Mouse (Mus musculus) MEL (cell line): ENCODE measurements around the gene Ovol2. TPM values are rescaled to one million over a fixed set of nuclear protein-coding genes. Genes with fewer than 3 reads are reported as not detected.
A peak's percentile ranks its signal among the peaks of the same experiment; 100 is the strongest.

Source experiments
- DNase-seq: peaks from one replicate; pipeline ENCODE4 v3.0.0; 2011; ENCODE audit warnings: low read depth, low spot score
- H3K27ac ChIP-seq: 2 replicates; pipeline ENCODE4 v1.5.1; 2012; ENCODE audit warnings: low read depth, mild to moderate bottlenecking, control low read depth, low read length, moderate library complexity; ENCODE audit not compliant: control insufficient read depth
- H3K27me3 ChIP-seq, 2 experiments: fragments of 150-350 bp in 1 of 2; sonication (generic) in 1 of 2; 2 replicates each; pipeline ENCODE4 v1.6.1; 2012; ENCODE audit warnings: low read length in 2 of 2, mild to moderate bottlenecking in 2 of 2, improper control_type of control experiment in 1 of 2, moderate library complexity in 1 of 2; ENCODE audit not compliant: insufficient read depth in 2 of 2, control insufficient read depth in 1 of 2
- H3K36me3 ChIP-seq, 2 experiments: 2 replicates each; pipeline ENCODE4 v1.6.1; 2012 to 2014; ENCODE audit warnings: low read length in 2 of 2, improper control_type of control experiment in 1 of 2, inconsistent platforms in 1 of 2, mild to moderate bottlenecking in 1 of 2; ENCODE audit not compliant: insufficient read depth in 2 of 2, control insufficient read depth in 1 of 2
- H3K4me1 ChIP-seq, 2 experiments: fragments of 150-350 bp in 1 of 2; sonication (generic) in 1 of 2; 2 replicates each; pipeline ENCODE4 v1.6.1; 2012; ENCODE audit warnings: low read length in 2 of 2, improper control_type of control experiment in 1 of 2, mild to moderate bottlenecking in 1 of 2; ENCODE audit not compliant: insufficient read depth in 2 of 2, control insufficient read depth in 1 of 2
- H3K4me3 ChIP-seq, 2 experiments: fragments of 150-350 bp in 1 of 2; sonication (generic) in 1 of 2; 2 replicates each; pipeline ENCODE4 v1.5.1; 2012; ENCODE audit warnings: low read depth in 2 of 2, low read length in 2 of 2, mild to moderate bottlenecking in 2 of 2, moderate library complexity in 2 of 2, control low read depth in 1 of 2, improper control_type of control experiment in 1 of 2; ENCODE audit not compliant: control insufficient read depth in 1 of 2, insufficient read depth in 1 of 2
- H3K79me2 ChIP-seq: 2 replicates; pipeline ENCODE4 v1.6.1; 2012; ENCODE audit warnings: mild to moderate bottlenecking, low read length, moderate library complexity; ENCODE audit not compliant: control insufficient read depth, poor library complexity, insufficient read depth
- H3K9ac ChIP-seq: 2 replicates; pipeline ENCODE4 v1.6.1; 2012; ENCODE audit warnings: low read depth, mild to moderate bottlenecking, control low read depth, low read length, moderate library complexity; ENCODE audit not compliant: control insufficient read depth, poor library complexity, severe bottlenecking
- H3K9me3 ChIP-seq: fragments of 150-350 bp; sonication (generic); replicated peaks from 2 replicates; pipeline ENCODE4 v1.6.1; 2012; ENCODE audit warnings: mild to moderate bottlenecking, low read length, improper control_type of control experiment, moderate library complexity; ENCODE audit not compliant: insufficient read depth
- BHLHE40 ChIP-seq: IDR thresholded peaks from 2 replicates; pipeline ENCODE4 v1.6.1; 2012; ENCODE audit warnings: low read depth, mild to moderate bottlenecking, inconsistent platforms, low read length, improper control_type of control experiment, borderline replicate concordance
- CHD1 ChIP-seq: IDR thresholded peaks from 2 replicates; pipeline ENCODE4 v1.6.1; 2012; ENCODE audit warnings: low read depth, mild to moderate bottlenecking, inconsistent platforms, low read length, improper control_type of control experiment
- E2F4 ChIP-seq: IDR thresholded peaks from 2 replicates; pipeline ENCODE4 v1.6.1; 2011; ENCODE audit warnings: low read depth, low read length, improper control_type of control experiment, borderline replicate concordance
- EP300 ChIP-seq, 2 experiments: IDR thresholded peaks; 2 replicates each; pipeline ENCODE4 v1.6.1; 2011; ENCODE audit warnings: improper control_type of control experiment in 2 of 2, low read length in 2 of 2, low read depth in 1 of 2, mild to moderate bottlenecking in 1 of 2
- GATA1 ChIP-seq: IDR thresholded peaks from 2 replicates; pipeline ENCODE4 v1.6.1; 2011; ENCODE audit warnings: low read depth, low read length, improper control_type of control experiment
- MAZ ChIP-seq: IDR thresholded peaks from 2 replicates; pipeline ENCODE4 v1.6.1; 2012; ENCODE audit warnings: low read depth, mild to moderate bottlenecking, inconsistent platforms, low read length, improper control_type of control experiment
- MXI1 ChIP-seq: IDR thresholded peaks from 2 replicates; pipeline ENCODE4 v1.6.1; 2011; ENCODE audit warnings: mild to moderate bottlenecking, low read depth, low read length, improper control_type of control experiment
- NELFE ChIP-seq: IDR thresholded peaks from 2 replicates; pipeline ENCODE4 v1.6.1; 2011; ENCODE audit warnings: low read depth, low read length, improper control_type of control experiment
- NRF1 ChIP-seq: IDR thresholded peaks from 2 replicates; pipeline ENCODE4 v1.6.1; 2014; ENCODE audit warnings: low read depth, mild to moderate bottlenecking, inconsistent platforms, low read length, improper control_type of control experiment, moderate library complexity; ENCODE audit not compliant: poor library complexity, insufficient read depth, severe bottlenecking
- SIN3A ChIP-seq: IDR thresholded peaks from 2 replicates; pipeline ENCODE4 v1.6.1; 2012; ENCODE audit warnings: low read length, improper control_type of control experiment, inconsistent platforms
- TAL1 ChIP-seq: IDR thresholded peaks from 2 replicates; pipeline ENCODE4 v1.6.1; 2012; ENCODE audit warnings: mild to moderate bottlenecking, inconsistent platforms, low read length, moderate library complexity, mixed read lengths
- TBP ChIP-seq: IDR thresholded peaks from 2 replicates; pipeline ENCODE4 v1.8.0; 2011; ENCODE audit warnings: low read depth, low read length, improper control_type of control experiment
- UBTF ChIP-seq: IDR thresholded peaks from 2 replicates; pipeline ENCODE4 v1.6.1; 2012; ENCODE audit warnings: low read depth, mild to moderate bottlenecking, inconsistent platforms, low read length, improper control_type of control experiment, moderate library complexity, borderline replicate concordance; ENCODE audit not compliant: insufficient read depth
- USF1 ChIP-seq: IDR thresholded peaks from 2 replicates; pipeline ENCODE4 v1.6.1; 2014; ENCODE audit warnings: low read depth, mild to moderate bottlenecking, inconsistent platforms, low read length, improper control_type of control experiment, moderate library complexity
- ZC3H11A ChIP-seq: IDR thresholded peaks from 2 replicates; pipeline ENCODE4 v1.6.1; 2012; ENCODE audit warnings: low read depth, mild to moderate bottlenecking, inconsistent platforms, low read length, improper control_type of control experiment
- ZNF384 ChIP-seq: IDR thresholded peaks from 2 replicates; pipeline ENCODE4 v1.6.1; 2012; ENCODE audit warnings: low read depth, mild to moderate bottlenecking, inconsistent platforms, low read length, improper control_type of control experiment
- polyA plus RNA-seq, 2 experiments: library from polyadenylated mRNA; stranded (reverse) in 1 of 2; unstranded in 1 of 2; fragments of >175 nt in 1 of 2; fragments of >200 nt in 1 of 2; gene quantifications; 2 replicates each; pipeline versions ENCODE4 v1.2.1 to v1.2.4; 2012; ENCODE audit warnings: low replicate concordance in 2 of 2, low read depth in 1 of 2; ENCODE audit not compliant: insufficient read length in 2 of 2, insufficient read depth in 1 of 2, missing spikeins in 1 of 2
- total RNA-seq: library from RNA; depleted of rRNA; stranded (reverse); fragments of 300-350 nt; gene quantifications from 2 replicates; pipeline ENCODE4 v1.2.3, GENCODE M21; 2012

Ovol2 gene
- total and polyA plus RNA-seq, 3 experiments: not detected

- no peaks in the 10 kb centered on the region for H3K27me3 ChIP-seq
- H3K4me1 ChIP-seq: peaks cover 4 to 17% of the 10 kb centered on the region in 2 experiments
- peak overlapping the region; percentile 99 for H3K9ac ChIP-seq
- peak overlapping the region; percentile 85 to 98 for H3K4me3 ChIP-seq
- DNase-seq: peak; percentile 63
- H3K36me3 ChIP-seq: peaks cover 7 to 50% of the 10 kb centered on the region in 2 experiments
- peak overlapping the region; percentile 78 for H3K27ac ChIP-seq
- no peaks in the 10 kb centered on the region for H3K9me3 ChIP-seq
- H3K79me2 ChIP-seq: peaks cover 87% of the 10 kb centered on the region
- TF ChIP-seq USF1 (no peak), UBTF (0 out of 2 replicates have a peak, but pooled peaks have one; percentile 85), MXI1 (peak; percentile 2; the same call in 1 of the 2 replicates)
- TF ChIP-seq, all 39 proteins: peak for 2
Measured at GRCm38 (mm10) chr2:144269679-144270475, 62.1 kb downstream of the Ovol2 start.

DNA sequence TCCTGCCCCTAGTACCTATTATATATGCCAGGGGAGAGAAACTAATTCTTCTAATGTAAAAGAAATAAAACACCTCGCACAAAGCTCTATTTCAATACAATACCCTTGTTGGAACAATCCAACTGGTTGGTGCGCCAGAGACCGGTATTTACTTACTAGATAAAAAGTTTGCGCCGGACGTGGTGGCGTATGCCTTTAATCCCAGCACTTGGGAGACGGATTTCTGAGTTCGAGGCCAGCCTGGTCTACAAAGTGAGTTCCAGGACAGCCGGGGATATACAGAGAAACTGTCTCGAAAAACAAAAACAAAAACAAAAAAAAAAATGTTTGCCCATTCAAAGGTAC is 62.7 kb downstream of the Ovol2 start:
- Histone ChIP-seq H3K4me3 (peak overlapping the region; percentile 85 to 98), H3K27me3 (no peaks in the 10 kb centered on the region), H3K4me1 (peaks cover 7 to 18% of the 10 kb centered on the region in 2 experiments), H3K79me2 (peaks cover 91% of the 10 kb centered on the region), H3K36me3 (peaks cover 11 to 55% of the 10 kb centered on the region in 2 experiments), H3K9ac (peak overlapping the region; percentile 99), H3K9me3 (no peaks in the 10 kb centered on the region), H3K27ac (peak overlapping the region; percentile 78)
- DNase-seq: peak; percentile 63
- 0 out of 2 replicates have a peak, but pooled peaks have one; percentile 33 for TF ChIP-seq TBP
- TF ChIP-seq TAL1: no peak
- TF ChIP-seq SIN3A: peak; percentile 58; the same call in 1 of the 2 replicates
- TF ChIP-seq, all 39 proteins: peak for 2

GRCm38 (mm10) chr2:144268446-144269305 is 63.3 kb downstream of the Ovol2 start:
- Histone ChIP-seq H3K4me3 (peak overlapping the region; percentile 85 to 98), H3K4me1 (peaks cover 4 to 18% of the 10 kb centered on the region in 2 experiments), H3K79me2 (peaks cover 90% of the 10 kb centered on the region), H3K27ac (peak overlapping the region; percentile 78), H3K9ac (peak overlapping the region; percentile 99), H3K27me3 (no peaks in the 10 kb centered on the region), H3K9me3 (no peaks in the 10 kb centered on the region), H3K36me3 (peaks cover 14 to 56% of the 10 kb centered on the region in 2 experiments)
- TF ChIP-seq ZC3H11A (no peak), MAZ (no peak), SIN3A (peak; percentile 46; the same call in 1 of the 2 replicates), BHLHE40 (no peak), NELFE (no peak), E2F4 (no peak), EP300 (IDR thresholded peaks at IDR 0.05; ENCODE audit: low read depth in 1 of 2, low read length in 2 of 2) (no peak), GATA1 (no peak), ZNF384 (no peak), NRF1 (no peak), CHD1 (peak; percentile 18; the same call in 1 of the 2 replicates)
- peak; percentile 56 for DNase-seq
